In the genomic region with DNA sequence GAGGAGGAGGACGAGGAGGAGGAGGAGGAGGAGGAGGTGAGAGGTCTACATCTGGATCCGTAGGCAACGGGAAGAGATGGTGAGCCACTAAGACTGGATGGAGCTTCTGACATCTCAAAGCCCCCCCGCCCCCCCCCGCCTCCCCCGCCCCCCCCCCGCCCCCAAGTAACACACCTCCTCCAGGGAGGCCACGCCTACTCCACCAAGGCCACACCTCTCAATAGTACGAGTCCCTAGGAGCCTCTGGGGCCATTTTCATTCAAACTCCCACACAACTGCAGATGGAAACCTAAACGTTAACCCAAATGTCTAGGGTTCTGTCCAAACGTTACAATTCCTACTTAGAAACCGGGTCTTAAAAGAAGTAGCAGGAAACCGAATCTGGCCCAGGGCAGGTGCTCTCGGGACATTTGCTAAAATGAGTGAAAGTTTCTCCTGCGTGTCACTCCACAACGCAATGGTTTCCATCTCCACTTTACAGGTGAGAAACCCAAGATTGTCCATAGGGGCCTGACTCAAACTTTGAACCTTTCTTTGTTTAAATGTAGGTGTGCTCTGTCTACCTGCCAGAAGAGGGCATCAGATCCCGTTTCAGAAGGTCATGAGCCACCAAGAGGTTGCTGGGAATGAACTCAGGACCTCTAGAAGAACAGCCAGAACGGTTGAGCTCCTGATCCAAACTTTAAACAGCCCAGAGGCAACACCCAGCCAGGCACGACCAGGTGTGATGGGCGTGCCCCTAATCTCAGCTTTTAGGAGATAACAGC, we compare ENCODE assay signal across 9 mouse cellular contexts. TPM values are rescaled to one million over a fixed set of nuclear protein-coding genes. Genes with fewer than 3 reads are reported as not detected.
DNase-seq lines count a peak whose midpoint lies in the region; ATAC-seq lines count a peak whose summit lies in the region.
"Had no signal": no experiment of that assay in that cellular context is flagged by ENCODE, and none has a peak within 500 bp of the region (broad histone marks: within the 10 kb centered on the region; RNA-seq: fewer than 3 reads in every experiment).

No protein-coding gene starts in this region.

- ATAC-seq in lung, embryonic 16.5 days (ENCODE audit: low read depth) = no peak
- peak; percentile 29; the same call in 1 of the 2 replicates for ATAC-seq in liver, embryonic 13.5 days (ENCODE audit: low read depth)

- intact Hi-C loops in left cerebral cortex, postnatal 4 days (cut with DNase I) = no loop called here

- no peaks in the 10 kb centered on the region for H3K9me3 ChIP-seq in lung, embryonic 16.5 days (ENCODE audit: control insufficient read depth, low read length)
- H3K9me3 ChIP-seq in liver, embryonic 13.5 days (replicated peaks) = no peaks in the 10 kb centered on the region

- H3K4me3 ChIP-seq in lung, embryonic 16.5 days (ENCODE audit: low read length) = no peak overlapping the region
- H3K4me3 ChIP-seq in liver, embryonic 13.5 days (replicated peaks) = no peak overlapping the region

- H3K27me3 ChIP-seq in lung, embryonic 16.5 days (ENCODE audit: control insufficient read depth, insufficient read depth, low read depth, low read length) = no peaks in the 10 kb centered on the region; the same call in 1 of the 2 replicates
- peaks cover 23% of the 10 kb centered on the region for H3K27me3 ChIP-seq in liver, embryonic 13.5 days

- peak overlapping the region; percentile 60; the same call in 1 of the 2 replicates for H3K4me2 ChIP-seq in lung, embryonic 16.5 days (ENCODE audit: low read depth, low read length)
- H3K4me2 ChIP-seq in liver, embryonic 13.5 days = peak overlapping the region; percentile 37

- 13% methylated on average over 19 of the region's 20 CpGs for WGBS in lung, embryonic 16.5 days
- 12% methylated on average over 18 of the region's 20 CpGs for WGBS in liver, embryonic 13.5 days (ENCODE audit: insufficient replicate concordance)

- H3K9ac ChIP-seq in lung, embryonic 16.5 days (ENCODE audit: low read length) = no peak overlapping the region
- 0 out of 2 replicates have a peak overlapping the region, but pooled peaks have one; percentile 17 for H3K9ac ChIP-seq in liver, embryonic 13.5 days

- H3K27ac ChIP-seq in lung, embryonic 16.5 days (ENCODE audit: low read length) = no peak overlapping the region
- H3K27ac ChIP-seq in liver, embryonic 13.5 days = no peak overlapping the region

- no peaks in the 10 kb centered on the region for H3K36me3 ChIP-seq in lung, embryonic 16.5 days (ENCODE audit: control insufficient read depth, insufficient read depth, low read length)
- H3K36me3 ChIP-seq in liver, embryonic 13.5 days = no peaks in the 10 kb centered on the region

- DNase-seq in adrenal gland, postnatal 14 days = peak; percentile 40
- no peak for DNase-seq in adrenal gland, postnatal 10 days
- no peak for DNase-seq in lung, postnatal 14 days
- DNase-seq in liver, embryonic 13.5 days = no peak
- peak; percentile 18 for DNase-seq in thymus, postnatal 25 days
- DNase-seq in left cerebral cortex, postnatal 4 days = no peak
- no peak for DNase-seq in cerebellum, adult 8-10 months

- 0 out of 2 replicates have a peak, but pooled peaks cover 2% of the 10 kb centered on the region for H3K4me1 ChIP-seq in lung, embryonic 16.5 days (replicated peaks; ENCODE audit: control insufficient read depth, insufficient read depth, low read length)
- H3K4me1 ChIP-seq in liver, embryonic 13.5 days (replicated peaks) = peaks cover 12% of the 10 kb centered on the region

RNA-seq across cellular contexts. Expression of a gene that starts 18.8 kb away (rescaled TPM):
- total RNA-seq in adrenal gland, postnatal 14 days (2021) = 154 and 174 TPM in 2 replicates
- total RNA-seq in adrenal gland, postnatal 10 days (2021) = 100 to 1,000 TPM; 124 to 136 TPM
- polyA plus RNA-seq in lung, embryonic 16.5 days (2015; fragmentation: Nextera tagmentation; extraction: Ambion mirVana) = 23.4 and 24.5 TPM in 2 replicates
- 11.2 and 11.5 TPM in 2 replicates for polyA plus RNA-seq in liver, embryonic 13.5 days (2015; fragmentation: Nextera tagmentation; extraction: Ambion mirVana)
- total RNA-seq in left cerebral cortex, postnatal 4 days (2021) = 100 to 1,000 TPM; 311 to 328 TPM

RNA-seq across cellular contexts. Expression of a gene that starts 47.8 kb away (rescaled TPM):
- total RNA-seq in adrenal gland, postnatal 14 days (2021) = not detected in 2 replicates
- not detected for total RNA-seq in adrenal gland, postnatal 10 days (2021)
- polyA plus RNA-seq in lung, embryonic 16.5 days (2015; fragmentation: Nextera tagmentation; extraction: Ambion mirVana) = not detected in 2 replicates
- not detected in 2 replicates for polyA plus RNA-seq in liver, embryonic 13.5 days (2015; fragmentation: Nextera tagmentation; extraction: Ambion mirVana)
- not detected for total RNA-seq in left cerebral cortex, postnatal 4 days (2021)
- polyA plus RNA-seq: neural tube, embryonic 11.5 days had no signal

Comparison
In these comparisons a context has a peak if more than half of its experiments do, and no peak if none do; other contexts are left out.
1. DNase-seq: peak in adrenal gland, postnatal 14 days (single experiment) and thymus, postnatal 25 days (single experiment); none in adrenal gland, postnatal 10 days (single experiment), lung, postnatal 14 days (single experiment), liver, embryonic 13.5 days (single experiment), left cerebral cortex, postnatal 4 days (single experiment) and cerebellum, adult 8-10 months (single experiment).